Mouse (Mus musculus): Measurements from ENCODE around the gene Slc24a4.

The Slc24a4 gene

DNA sequence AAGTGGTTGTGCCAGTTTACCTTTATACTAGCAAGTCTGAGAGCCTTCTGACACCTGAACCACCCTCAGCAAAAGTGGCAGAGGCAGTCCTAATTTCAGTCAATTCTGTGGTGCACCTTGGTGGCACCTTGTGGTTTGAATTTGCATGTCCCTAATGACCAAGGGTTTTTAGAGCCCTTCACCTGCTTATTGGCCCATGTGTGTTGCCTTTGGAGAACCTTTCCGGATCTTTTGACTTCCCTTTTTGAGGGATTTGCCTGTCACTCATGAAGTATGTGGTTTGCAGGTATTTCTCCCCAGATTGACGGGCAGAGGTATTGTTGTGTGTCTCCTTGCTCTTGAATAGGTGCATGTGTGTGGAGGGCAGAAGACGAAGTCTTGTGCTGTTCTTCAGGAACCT, 181.7 kb downstream of the Slc24a4 start:
- no peak for DNase-seq

DNA sequence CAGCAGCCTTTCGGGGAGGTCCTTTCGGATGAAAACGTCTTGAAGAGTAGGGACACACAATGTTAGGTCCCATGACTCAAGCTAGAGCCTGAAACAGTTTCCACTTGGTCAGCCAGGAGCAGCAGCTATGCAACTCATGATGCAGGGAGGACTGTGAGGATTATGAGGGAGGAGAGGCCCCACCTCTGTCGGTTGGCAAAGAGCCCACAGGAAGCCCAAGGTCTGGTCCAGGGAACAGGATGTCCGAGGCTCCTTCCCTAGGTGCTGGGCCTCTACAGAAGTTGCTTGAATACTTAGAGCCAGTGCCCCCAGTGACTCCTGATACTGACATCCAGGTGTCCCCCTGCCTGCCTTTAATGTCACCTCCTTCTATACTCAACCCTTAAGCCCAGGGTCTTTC, 182.9 kb downstream of the Slc24a4 start:
- DNase-seq = no peak

Measured in kidney, adult 18-20 months (tissue).